Mouse (Mus musculus) lung, embryonic 16.5 days (tissue): ENCODE measurements around the gene Ablim1. TPM values are rescaled to one million over a fixed set of nuclear protein-coding genes. Genes with fewer than 3 reads are reported as not detected.

Experiments used
- ATAC-seq: fragments of 200-750 bp; cut with Nextera tagmentation; 2 replicates; pipeline ENCODE4 v1.8.0; 2017; ENCODE audit warnings: low read depth, mild to moderate bottlenecking, moderate library complexity
- H3K27ac ChIP-seq: fragments of 300-500 bp; sonication (generic); 2 replicates; pipeline ENCODE4 v1.5.1; 2014; ENCODE audit warnings: mild to moderate bottlenecking, control low read depth, low read length
- H3K27me3 ChIP-seq: fragments of 300-500 bp; sonication (generic); 2 replicates; pipeline ENCODE4 v1.6.1; 2014; ENCODE audit warnings: low read depth, low read length, mixed read lengths; ENCODE audit not compliant: control insufficient read depth, insufficient read depth
- H3K36me3 ChIP-seq: fragments of 300-500 bp; sonication (generic); 2 replicates; pipeline ENCODE4 v1.6.1; 2014; ENCODE audit warnings: low read length; ENCODE audit not compliant: control insufficient read depth, insufficient read depth
- H3K4me1 ChIP-seq: fragments of 300-500 bp; sonication (generic); replicated peaks from 2 replicates; pipeline ENCODE4 v1.6.1; 2014; ENCODE audit warnings: low read length, mixed read lengths; ENCODE audit not compliant: control insufficient read depth, insufficient read depth
- H3K4me2 ChIP-seq: fragments of 300-500 bp; sonication (generic); 2 replicates; pipeline ENCODE4 v1.6.1; 2014; ENCODE audit warnings: low read depth, low read length, control low read depth
- H3K4me3 ChIP-seq: fragments of 300-500 bp; sonication (generic); 2 replicates; pipeline ENCODE4 v1.5.1; 2014; ENCODE audit warnings: mild to moderate bottlenecking, low read length, control low read depth
- H3K9ac ChIP-seq: fragments of 300-500 bp; sonication (generic); 2 replicates; pipeline ENCODE4 v1.6.1; 2014; ENCODE audit warnings: low read length, control low read depth
- H3K9me3 ChIP-seq: fragments of 300-500 bp; sonication (generic); 2 replicates; pipeline ENCODE4 v1.6.1; 2016; ENCODE audit warnings: low read length; ENCODE audit not compliant: control insufficient read depth
- WGBS: fragments of 180-500 bp; shearing (Covaris S2); extraction: QIAGEN DNeasy Blood & Tissue Kit; methylation state at CpG from one replicate; pipeline ENCODE4 v1.1.7; 2014; 5-methylcytosine and 5-hydroxymethylcytosine counted together
- polyA plus RNA-seq: library from polyadenylated mRNA; unstranded; fragments of >200 nt; fragmentation: Nextera tagmentation; extraction: Ambion mirVana; gene quantifications from 2 replicates; pipeline ENCODE4 v1.2.1, GENCODE M21; 2015

Ablim1 gene
- polyA plus RNA-seq, 1 experiment from 2014 or later: 54.5 TPM

- Histone ChIP-seq H3K4me2 (no peak overlapping the region), H3K4me1 (no peaks in the 10 kb centered on the region), H3K36me3 (no peaks in the 10 kb centered on the region), H3K27ac (peak overlapping the region; percentile 30), H3K9me3 (peaks cover 3% of the 10 kb centered on the region; the same call in 1 of the 2 replicates), H3K9ac (no peak overlapping the region), H3K4me3 (no peak overlapping the region), H3K27me3 (no peaks in the 10 kb centered on the region)
- 49% methylated on average over 8 of the region's 8 CpGs for WGBS
- ATAC-seq: peak; percentile 67; the same call in 1 of the 2 replicates
Measured at GRCm38 (mm10) chr19:57028327-57029179, 286.2 kb downstream of the Ablim1 start.

GRCm38 (mm10) chr19:57026501-57026900 is 288.2 kb downstream of the Ablim1 start:
- Histone ChIP-seq H3K9me3 (peaks cover 3% of the 10 kb centered on the region; the same call in 1 of the 2 replicates), H3K27me3 (no peaks in the 10 kb centered on the region), H3K4me3 (no peak overlapping the region), H3K27ac (no peak overlapping the region), H3K4me2 (no peak overlapping the region), H3K36me3 (no peaks in the 10 kb centered on the region), H3K9ac (no peak overlapping the region), H3K4me1 (no peaks in the 10 kb centered on the region; the same call in 1 of the 2 replicates)
- WGBS: 61% methylated on average over 4 of the region's 4 CpGs
- ATAC-seq: no peak

- Histone ChIP-seq H3K9me3 (no peaks in the 10 kb centered on the region), H3K36me3 (no peaks in the 10 kb centered on the region), H3K4me1 (peaks cover 10% of the 10 kb centered on the region), H3K4me2 (peak overlapping the region; percentile 38), H3K9ac (no peak overlapping the region), H3K27me3 (no peaks in the 10 kb centered on the region), H3K4me3 (no peak overlapping the region), H3K27ac (peak overlapping the region; percentile 6; the same call in 1 of the 2 replicates)
- no peak for ATAC-seq
- 51% methylated on average over 8 of the region's 8 CpGs for WGBS
Measured at GRCm38 (mm10) chr19:57017785-57018179, 296.9 kb downstream of the Ablim1 start.

DNA sequence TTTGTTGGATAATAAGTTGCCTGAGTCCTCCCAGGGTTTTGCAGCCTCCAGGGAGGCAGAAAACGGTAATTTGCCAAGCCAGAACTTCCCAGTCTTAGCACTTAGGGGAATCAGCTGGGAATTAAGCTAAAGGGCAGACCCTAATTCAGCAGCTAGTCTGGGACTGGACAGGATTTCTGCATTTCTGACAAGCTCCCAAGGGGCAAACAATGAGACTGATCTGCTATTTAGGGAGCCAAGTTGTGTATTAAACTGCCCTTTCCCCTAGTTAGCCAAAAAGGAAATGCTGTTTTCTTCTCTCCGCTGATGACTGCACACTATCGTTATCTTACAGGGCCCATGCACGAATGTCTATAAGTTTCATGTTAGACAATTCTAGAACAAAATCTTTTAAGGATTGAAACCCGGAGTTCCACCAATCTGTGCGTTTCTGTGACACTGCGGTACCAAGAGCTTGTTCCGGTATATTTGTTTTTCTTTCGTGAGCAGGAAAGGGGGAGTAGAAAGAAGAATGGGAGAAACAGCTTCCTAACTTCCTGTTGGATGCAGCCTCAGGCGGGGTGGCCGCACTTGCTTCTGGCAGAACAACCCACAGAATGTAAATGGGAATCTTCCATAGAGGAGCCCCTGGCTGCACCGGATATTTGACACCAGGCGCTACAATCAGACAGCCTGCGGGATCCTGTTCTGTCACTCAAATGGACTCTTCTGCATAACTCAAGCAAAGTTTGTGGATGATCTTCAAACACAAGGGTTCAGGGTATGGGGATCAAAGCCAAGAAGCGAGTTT is 297.5 kb downstream of the Ablim1 start:
- H3K36me3 ChIP-seq: no peaks in the 10 kb centered on the region
- H3K4me3 ChIP-seq: no peak overlapping the region
- H3K4me2 ChIP-seq: peak overlapping the region; percentile 38
- no peaks in the 10 kb centered on the region for H3K9me3 ChIP-seq
- 10% methylated on average over 15 of the region's 15 CpGs for WGBS
- H3K27me3 ChIP-seq: no peaks in the 10 kb centered on the region
- peak overlapping the region; percentile 6 for H3K27ac ChIP-seq
- ATAC-seq: peak; percentile 73
- no peak overlapping the region for H3K9ac ChIP-seq
- H3K4me1 ChIP-seq: peaks cover 10% of the 10 kb centered on the region

- no peaks in the 10 kb centered on the region for H3K27me3 ChIP-seq
- H3K9me3 ChIP-seq: no peaks in the 10 kb centered on the region
- H3K27ac ChIP-seq: no peak overlapping the region
- no peak overlapping the region for H3K4me2 ChIP-seq
- no peaks in the 10 kb centered on the region for H3K36me3 ChIP-seq
- WGBS: 80% methylated on average over 3 of the region's 3 CpGs
- peaks cover 10% of the 10 kb centered on the region for H3K4me1 ChIP-seq
- no peak for ATAC-seq
- no peak overlapping the region for H3K9ac ChIP-seq
- H3K4me3 ChIP-seq: no peak overlapping the region
Measured at GRCm38 (mm10) chr19:57014808-57015207, 299.9 kb downstream of the Ablim1 start.

GRCm38 (mm10) chr19:57013271-57013677 is 301.4 kb downstream of the Ablim1 start:
- Histone ChIP-seq H3K27ac (no peak overlapping the region), H3K27me3 (no peaks in the 10 kb centered on the region), H3K36me3 (no peaks in the 10 kb centered on the region), H3K9me3 (no peaks in the 10 kb centered on the region), H3K4me2 (no peak overlapping the region), H3K4me1 (peaks cover 10% of the 10 kb centered on the region), H3K4me3 (no peak overlapping the region), H3K9ac (no peak overlapping the region)
- WGBS: 65% methylated on average over 6 of the region's 6 CpGs
- ATAC-seq: no peak

- Histone ChIP-seq H3K4me2 (no peak overlapping the region), H3K4me1 (peaks cover 11% of the 10 kb centered on the region), H3K36me3 (no peaks in the 10 kb centered on the region), H3K9me3 (no peaks in the 10 kb centered on the region), H3K27ac (no peak overlapping the region), H3K9ac (no peak overlapping the region), H3K4me3 (no peak overlapping the region), H3K27me3 (peaks cover 3% of the 10 kb centered on the region; the same call in 1 of the 2 replicates)
- 46% methylated on average over 3 of the region's 3 CpGs for WGBS
- no peak for ATAC-seq
Measured at GRCm38 (mm10) chr19:57012068-57012467, 302.7 kb downstream of the Ablim1 start.

DNA sequence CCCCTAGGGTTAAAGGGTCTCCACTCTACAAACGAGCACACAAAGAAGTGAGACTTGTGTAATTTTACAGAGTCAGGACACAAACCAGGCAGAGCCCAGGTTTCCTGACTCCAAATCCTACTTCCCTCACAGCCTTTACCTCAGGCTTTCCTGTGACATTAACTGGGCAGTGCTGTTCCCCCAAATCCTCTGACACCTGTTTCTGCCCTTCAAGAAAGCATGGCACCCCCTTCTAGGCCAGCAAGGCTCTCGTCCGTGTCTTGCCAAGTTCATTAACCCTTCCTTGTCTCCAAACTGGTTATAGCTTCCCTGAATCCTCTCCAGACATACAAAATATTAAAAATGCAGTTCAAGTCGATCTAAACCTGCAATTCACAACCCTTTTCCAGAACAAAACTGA is 304.7 kb downstream of the Ablim1 start:
- no peak overlapping the region for H3K9ac ChIP-seq
- WGBS: 37% methylated on average over 4 of the region's 4 CpGs

DNA sequence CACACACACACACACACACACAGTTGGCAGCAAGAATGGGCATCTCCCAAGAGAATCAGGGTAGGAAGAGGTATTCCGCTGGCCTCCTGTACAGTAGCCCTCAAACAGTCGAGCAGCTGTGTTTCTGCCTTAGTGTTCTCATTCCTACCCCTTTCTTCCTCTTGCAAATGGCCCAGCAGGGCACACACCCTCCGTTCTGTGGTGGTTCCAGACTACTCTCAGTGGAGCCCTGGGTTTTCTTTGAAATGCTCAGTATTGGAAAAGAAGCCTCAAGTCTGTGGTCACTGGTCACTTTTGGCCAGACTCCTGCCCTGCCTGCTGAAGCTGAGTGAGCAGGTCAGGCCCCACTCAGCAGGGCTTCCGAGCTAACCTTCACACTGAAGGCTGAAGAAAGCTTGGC is 305.1 kb downstream of the Ablim1 start:
- peaks cover 11% of the 10 kb centered on the region; the same call in 1 of the 2 replicates for H3K4me1 ChIP-seq
- H3K27ac ChIP-seq: no peak overlapping the region
- H3K27me3 ChIP-seq: peaks cover 3% of the 10 kb centered on the region; the same call in 1 of the 2 replicates
- no peak overlapping the region for H3K4me3 ChIP-seq
- ATAC-seq: no peak
- 63% methylated on average over 4 of the region's 4 CpGs for WGBS
- H3K9ac ChIP-seq: no peak overlapping the region
- no peak overlapping the region for H3K4me2 ChIP-seq
- H3K36me3 ChIP-seq: no peaks in the 10 kb centered on the region
- no peaks in the 10 kb centered on the region for H3K9me3 ChIP-seq

More for the DNA sequence above, 304.7 kb downstream of the Ablim1 start:
- H3K36me3 ChIP-seq: no peaks in the 10 kb centered on the region
- peaks cover 11% of the 10 kb centered on the region; the same call in 1 of the 2 replicates for H3K4me1 ChIP-seq
- peaks cover 3% of the 10 kb centered on the region; the same call in 1 of the 2 replicates for H3K27me3 ChIP-seq
- H3K27ac ChIP-seq: no peak overlapping the region
- H3K4me2 ChIP-seq: no peak overlapping the region
- H3K9me3 ChIP-seq: no peaks in the 10 kb centered on the region
- ATAC-seq: no peak
- H3K4me3 ChIP-seq: no peak overlapping the region
